Mouse (Mus musculus) bone marrow, adult 2 months (tissue): ENCODE data around the gene Pgam2.

Source experiments
- CTCF ChIP-seq: fragments of 200-500 bp; IDR thresholded peaks from 2 replicates; pipeline ENCODE4 v1.5.1; 2011; ENCODE audit warnings: low read length, control low read depth; ENCODE audit not compliant: control insufficient read depth, insufficient read depth
- POLR2A ChIP-seq: fragments of 200-500 bp; IDR thresholded peaks from 2 replicates; pipeline ENCODE4 v1.6.1; 2011; ENCODE audit warnings: low read depth, mild to moderate bottlenecking, control low read depth, low read length, borderline replicate concordance; ENCODE audit not compliant: control insufficient read depth

DNA sequence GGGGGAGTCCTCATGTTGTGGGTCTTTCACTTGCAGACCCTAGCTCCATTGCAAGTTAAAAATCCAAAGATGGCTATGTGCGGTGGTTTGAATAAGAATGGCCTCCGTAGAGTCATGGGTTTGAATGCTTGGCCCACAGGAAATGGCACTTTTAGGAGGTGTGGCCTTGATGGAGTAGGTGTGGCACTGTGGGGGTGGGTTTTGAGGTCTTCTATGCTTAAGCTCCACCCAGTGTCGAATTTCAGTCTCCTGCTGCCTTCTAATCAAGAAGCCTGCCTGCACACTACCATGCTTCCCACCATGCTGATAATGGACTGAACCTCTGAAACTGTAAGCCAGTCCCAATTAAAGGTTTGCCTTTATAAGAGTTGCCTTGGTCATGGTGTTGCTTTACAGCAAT, 39.6 kb upstream of the Pgam2 start:
- TF ChIP-seq CTCF = no peak
- no peak for TF ChIP-seq POLR2A
